17 mouse cellular contexts compared by ENCODE assay signal in genomic region chr15:62158875-62159675, GRCm38 (mm10).
DNase-seq lines count a peak whose midpoint lies in the region; ATAC-seq and TF ChIP-seq lines count a peak whose summit lies in the region.
"Had no signal": no experiment of that assay in that cellular context is flagged by ENCODE, and none has a peak within 500 bp of the region (broad histone marks: within the 10 kb centered on the region; RNA-seq: fewer than 3 reads in every experiment).

No protein-coding gene starts in this region.

- H3K36me3 ChIP-seq in kidney, embryonic 15.5 days, result no peaks in the 10 kb centered on the region
- no peaks in the 10 kb centered on the region for H3K36me3 ChIP-seq in kidney, adult 2 months (ENCODE audit: control insufficient read depth, insufficient read depth, low read length)
- H3K36me3 ChIP-seq in liver, embryonic 12.5 days, result peaks cover 7% of the 10 kb centered on the region; the same call in 1 of the 2 replicates
- H3K36me3 ChIP-seq in stomach, embryonic 15.5 days, result no peaks in the 10 kb centered on the region
- H3K36me3 ChIP-seq: embryonic facial prominence, embryonic 15.5 days had no signal

- no peaks in the 10 kb centered on the region for H3K27me3 ChIP-seq in kidney, embryonic 15.5 days
- no peaks in the 10 kb centered on the region for H3K27me3 ChIP-seq in kidney, adult 2 months (replicated peaks; ENCODE audit: control insufficient read depth, insufficient read depth, low read length)
- H3K27me3 ChIP-seq in liver, embryonic 12.5 days (replicated peaks), result no peaks in the 10 kb centered on the region
- H3K27me3 ChIP-seq in stomach, embryonic 15.5 days (replicated peaks), result no peaks in the 10 kb centered on the region
- H3K27me3 ChIP-seq: embryonic facial prominence, embryonic 15.5 days; Patski had no signal

- WGBS in kidney, embryonic 15.5 days, result 85% methylated on average over 8 of the region's 8 CpGs
- WGBS in kidney, adult 2 months, result 96% methylated on average over 8 of the region's 8 CpGs
- 16% methylated on average over 8 of the region's 8 CpGs for WGBS in liver, embryonic 12.5 days (ENCODE audit: insufficient replicate concordance)
- 65% methylated on average over 8 of the region's 8 CpGs for WGBS in stomach, embryonic 15.5 days

- no peaks in the 10 kb centered on the region for H3K9me3 ChIP-seq in kidney, embryonic 15.5 days (replicated peaks)
- no peaks in the 10 kb centered on the region for H3K9me3 ChIP-seq in liver, embryonic 12.5 days (replicated peaks)
- no peaks in the 10 kb centered on the region for H3K9me3 ChIP-seq in stomach, embryonic 15.5 days
- H3K9me3 ChIP-seq: embryonic facial prominence, embryonic 15.5 days had no signal

- peaks cover 26% of the 10 kb centered on the region for H3K4me1 ChIP-seq in kidney, embryonic 15.5 days
- H3K4me1 ChIP-seq in kidney, adult 2 months (ENCODE audit: control insufficient read depth, insufficient read depth, low read length), result peaks cover 8% of the 10 kb centered on the region; the same call in 1 of the 2 replicates
- H3K4me1 ChIP-seq in liver, embryonic 12.5 days, result peaks cover 98% of the 10 kb centered on the region
- no peaks in the 10 kb centered on the region for H3K4me1 ChIP-seq in stomach, embryonic 15.5 days

- no peak overlapping the region for H3K4me2 ChIP-seq in kidney, embryonic 15.5 days
- H3K4me2 ChIP-seq in liver, embryonic 12.5 days, result peak overlapping the region; percentile 75
- no peak overlapping the region for H3K4me2 ChIP-seq in stomach, embryonic 15.5 days
- H3K4me2 ChIP-seq: embryonic facial prominence, embryonic 15.5 days; lung, embryonic 14.5 days had no signal

- H3K27ac ChIP-seq in kidney, embryonic 15.5 days, result no peak overlapping the region
- no peak overlapping the region for H3K27ac ChIP-seq in kidney, adult 2 months (ENCODE audit: insufficient read depth, low read depth, low read length)
- peak overlapping the region; percentile 90 for H3K27ac ChIP-seq in liver, embryonic 12.5 days
- no peak overlapping the region for H3K27ac ChIP-seq in stomach, embryonic 15.5 days
- H3K27ac ChIP-seq: embryonic facial prominence, embryonic 15.5 days had no signal

- TF ChIP-seq POLR2A in kidney, adult 2 months (IDR thresholded peaks at IDR 0.05; ENCODE audit: low read depth, low read length), result no peak

- H3K4me3 ChIP-seq in kidney, embryonic 15.5 days (replicated peaks), result no peak overlapping the region
- H3K4me3 ChIP-seq in kidney, adult 2 months (ENCODE audit: insufficient read depth, low read depth, low read length), result no peak overlapping the region
- H3K4me3 ChIP-seq in liver, embryonic 12.5 days, result peak overlapping the region; percentile 38
- no peak overlapping the region for H3K4me3 ChIP-seq in stomach, embryonic 15.5 days (replicated peaks)
- H3K4me3 ChIP-seq: embryonic facial prominence, embryonic 15.5 days had no signal

- peak; percentile 55; the same call in 1 of the 2 replicates for ATAC-seq in kidney, embryonic 15.5 days (replicated peaks; ENCODE audit: low FRiP score)
- ATAC-seq in liver, embryonic 12.5 days, result peak; percentile 96
- ATAC-seq in stomach, embryonic 15.5 days (ENCODE audit: insufficient read depth, low FRiP score, low read depth), result peak; percentile 90
- ATAC-seq: inflammation-experienced regulatory T-cells, adult 6 months; Patski had no signal

- no peak overlapping the region for H3K9ac ChIP-seq in kidney, embryonic 15.5 days
- peak overlapping the region; percentile 72 for H3K9ac ChIP-seq in liver, embryonic 12.5 days
- H3K9ac ChIP-seq in stomach, embryonic 15.5 days, result no peak overlapping the region
- H3K9ac ChIP-seq: embryonic facial prominence, embryonic 15.5 days; lung, embryonic 14.5 days had no signal

- no peak for DNase-seq in kidney, adult 2 months
- DNase-seq in c-Kit-positive CD71-positive TER-119-negative erythroid progenitor cells, embryonic 14.5 days (ENCODE audit: low read depth), result peak; percentile 87
- no peak for DNase-seq in urinary bladder, adult 18-20 months (ENCODE audit: low spot score in 2 of 2)
- no peak for DNase-seq in cerebellum, adult 9-10 months
- no peak for DNase-seq in urinary bladder, postnatal 4 days (ENCODE audit: low spot score in 2 of 2)
- DNase-seq: cerebellum, postnatal 36 days; heart, adult 18-20 months; kidney, postnatal 25 days; left cerebral cortex, postnatal 4 days; lung, embryonic 14.5 days; right cerebral cortex, adult 18-20 months had no signal

- no peak for TF ChIP-seq CTCF in kidney, adult 2 months (conservative IDR thresholded peaks at IDR 0.05; ENCODE audit: insufficient read depth, insufficient read length, low read depth, low read length)
